Mouse (Mus musculus) A20 (cell line): Measurements from ENCODE around the gene Taar2.

Source experiments
- DNase-seq: peaks from one replicate; pipeline ENCODE4 v3.0.0-alpha.2; 2011; ENCODE audit warnings: low read depth, low spot score

The Taar2 gene

DNA sequence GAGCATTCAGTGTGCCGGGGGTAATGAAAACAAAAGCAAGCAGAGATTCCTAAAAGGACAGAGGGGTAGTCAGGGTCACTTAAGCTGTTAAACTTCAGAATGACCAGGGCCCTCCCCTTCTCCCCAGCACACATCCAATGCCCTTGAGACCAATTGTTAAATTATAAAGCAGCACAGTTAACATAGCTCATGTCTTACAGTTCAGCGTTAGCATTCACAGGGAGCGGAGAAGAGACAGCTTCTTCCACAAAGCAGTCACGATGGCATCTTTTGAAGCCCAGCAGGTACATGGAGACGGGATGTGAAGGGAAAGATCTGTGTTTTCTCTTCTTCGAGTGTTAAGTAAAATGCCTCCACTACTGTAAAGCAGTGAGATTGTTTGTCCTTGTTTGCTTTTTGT, at the start of gene Taar2:
Gene Taar2 (plus strand): TSS at position 261 of the 400 bp plus-strand sequence.
- DNase-seq = no peak

DNA sequence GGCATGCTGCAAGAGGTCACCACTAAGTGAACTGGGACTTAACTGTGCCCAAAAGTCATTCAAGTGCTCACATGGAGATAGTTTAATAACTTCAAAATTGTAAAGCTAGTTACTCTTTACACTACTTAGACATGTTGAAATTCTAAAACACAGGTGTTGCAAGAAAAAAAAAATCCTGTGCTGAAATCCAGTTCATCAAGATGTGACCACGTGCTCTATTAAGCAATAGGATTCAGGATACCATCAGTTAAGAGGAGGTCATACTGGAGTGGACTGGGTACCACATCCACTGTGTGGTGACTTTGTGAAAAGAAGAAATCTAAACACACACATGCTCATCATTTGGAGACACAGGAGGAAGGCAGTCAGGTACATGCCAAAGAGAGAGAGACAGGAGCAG, 45.4 kb upstream of the Taar2 start:
- DNase-seq = no peak

DNA sequence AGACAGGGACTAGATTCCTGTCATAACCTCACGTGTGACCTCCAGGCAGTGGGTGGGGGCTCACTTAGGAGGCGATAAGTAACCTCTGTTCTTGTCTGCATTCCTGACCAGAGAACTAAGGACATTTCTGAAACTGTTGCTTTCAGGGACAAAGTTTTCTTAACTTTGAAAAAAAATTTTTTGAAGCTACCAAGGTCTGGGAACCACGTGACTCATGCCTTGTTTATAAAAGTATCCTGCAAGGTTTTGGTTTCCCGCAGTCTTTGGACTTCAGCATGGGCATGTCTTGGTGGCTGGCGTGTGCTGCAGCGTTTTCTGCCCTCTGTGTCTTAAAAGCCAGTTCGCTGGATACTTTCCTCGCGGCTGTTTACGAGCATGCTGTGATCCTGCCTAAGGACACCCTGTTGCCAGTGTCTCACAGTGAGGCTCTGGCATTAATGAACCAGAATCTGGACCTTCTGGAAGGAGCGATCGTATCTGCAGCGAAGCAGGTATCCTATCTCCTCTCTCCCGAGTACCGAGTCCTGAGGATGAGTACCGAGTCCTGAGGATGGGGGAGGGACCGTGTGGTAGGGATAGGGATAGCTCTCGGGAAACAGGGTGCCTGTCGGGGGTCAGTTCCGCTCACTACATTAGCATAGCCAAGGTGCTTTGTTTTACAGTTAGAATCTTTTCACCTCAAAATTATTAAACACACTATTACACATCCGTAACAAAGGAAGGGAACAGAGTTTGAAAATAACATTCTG, 43.6 kb upstream of the Taar2 start, which contains the start of gene Vnn1:
Gene Vnn1 (plus strand): TSS at position 88 of the 749 bp plus-strand sequence.
- no peak for DNase-seq

DNA sequence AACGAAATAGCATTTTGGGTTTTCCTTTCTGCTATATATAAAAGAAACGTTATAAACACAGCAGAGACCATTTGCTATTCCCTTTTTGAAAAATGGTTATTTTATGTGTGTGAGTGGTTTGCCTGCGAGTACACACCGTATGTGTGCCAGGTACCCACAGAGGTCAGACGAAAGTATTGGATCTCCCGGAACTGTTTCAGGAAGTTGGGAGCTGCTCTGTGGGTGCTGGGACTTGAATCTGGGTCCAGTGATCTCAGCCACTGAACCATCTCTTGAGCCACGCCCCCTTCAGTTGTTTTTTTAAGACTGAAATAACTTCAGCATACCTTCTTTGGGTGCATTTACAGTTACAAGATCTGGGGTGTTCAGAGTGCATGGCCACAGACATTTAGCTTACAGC, 43.0 kb upstream of the Taar2 start:
- DNase-seq = no peak

DNA sequence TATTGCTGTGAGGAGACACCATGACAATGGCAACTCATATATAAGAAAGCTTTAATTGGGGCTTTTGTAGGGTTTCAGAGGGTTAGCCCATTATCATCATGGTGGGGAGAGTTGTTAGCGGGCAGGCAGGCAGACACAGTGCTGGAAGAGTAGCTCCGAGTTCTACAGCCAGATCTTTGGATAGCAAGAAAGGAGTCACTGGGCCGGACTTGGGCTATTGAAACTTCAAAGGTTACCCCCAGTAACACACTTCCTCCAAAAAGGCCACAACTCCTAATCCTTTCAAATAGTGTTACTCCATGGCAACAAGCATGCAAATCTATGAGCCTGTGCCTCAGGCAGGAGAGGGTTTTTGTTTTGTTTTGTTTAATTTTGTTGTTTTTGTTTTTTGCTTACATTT, 37.3 kb upstream of the Taar2 start:
- no peak for DNase-seq

DNA sequence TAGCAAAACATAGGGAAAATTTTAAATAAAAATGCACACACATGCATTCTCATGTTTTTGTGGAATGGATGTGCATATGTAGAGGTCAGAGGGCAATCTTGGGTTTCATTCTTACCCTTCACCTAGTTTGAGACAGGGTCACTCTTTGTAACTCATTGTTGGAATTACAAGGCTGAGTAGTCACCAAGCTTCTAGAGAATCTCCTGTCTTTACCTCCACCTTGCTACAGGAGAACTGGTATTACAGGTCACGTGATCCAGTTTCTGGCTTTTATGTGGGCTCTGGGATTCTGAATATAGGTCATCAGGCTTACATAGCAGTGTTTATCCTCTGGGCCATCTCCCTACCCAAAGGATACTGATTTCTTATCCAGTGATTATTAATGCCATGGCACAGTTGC, 32.7 kb upstream of the Taar2 start:
- DNase-seq = no peak

DNA sequence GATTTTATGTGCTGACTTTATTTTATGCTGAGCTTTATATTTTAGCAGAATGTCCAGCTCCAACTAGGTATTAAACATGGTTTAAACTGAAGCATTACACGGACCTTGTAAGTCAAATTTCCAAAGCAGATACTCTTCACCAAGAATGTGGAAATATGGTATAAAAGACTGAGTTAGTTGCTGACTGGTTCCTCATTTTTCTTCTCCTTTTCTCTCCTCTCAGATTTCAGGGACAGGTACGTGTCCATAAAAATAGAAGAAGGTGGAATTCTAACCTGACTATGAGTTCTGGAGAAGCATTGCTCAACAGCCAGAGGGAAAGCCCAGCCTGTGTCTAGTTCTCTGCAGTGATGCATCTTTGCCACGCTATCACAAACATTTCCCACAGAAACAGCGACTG, 18.3 kb upstream of the Taar2 start, which contains the start of gene Taar1:
Gene Taar1 (plus strand): TSS at position 301 of the 400 bp plus-strand sequence.
- no peak for DNase-seq

DNA sequence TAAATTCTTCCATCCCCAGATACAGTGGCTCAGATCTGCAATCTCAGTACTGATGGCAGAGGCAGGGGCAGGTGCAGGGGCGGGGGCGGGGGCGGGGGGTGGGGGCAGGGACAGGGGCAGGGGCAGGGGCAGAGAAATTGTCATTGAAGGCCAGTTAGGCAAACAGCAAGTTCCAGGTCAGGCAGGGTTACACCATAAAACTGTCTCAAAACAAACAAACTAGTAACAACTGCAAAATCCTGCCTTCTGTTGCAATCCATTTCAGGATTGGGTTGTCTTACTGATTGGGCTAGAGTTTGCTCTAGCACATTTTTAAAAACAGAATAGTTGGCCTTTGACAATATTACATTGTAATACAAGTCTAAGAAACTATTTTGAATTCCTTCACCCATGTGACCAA, 15.9 kb upstream of the Taar2 start:
- no peak for DNase-seq

DNA sequence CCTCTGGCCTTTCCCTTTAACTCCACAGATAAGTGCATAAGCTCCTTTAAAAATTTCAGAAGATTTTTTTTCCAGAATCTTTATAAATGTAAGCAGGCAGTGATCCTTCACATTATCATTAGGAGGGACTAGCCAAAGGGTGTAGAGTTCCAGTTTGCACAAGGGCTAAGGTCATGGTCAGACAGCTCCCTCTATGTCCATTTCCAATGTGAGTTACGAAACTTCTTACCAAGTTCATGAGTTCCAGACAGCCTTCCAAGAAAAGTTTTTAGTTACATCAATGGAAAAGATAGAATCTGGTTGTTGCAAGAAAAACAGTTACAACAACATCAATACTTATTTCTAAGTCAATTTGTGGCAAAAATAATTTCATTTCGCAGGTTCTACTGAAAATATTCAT, 14.4 kb upstream of the Taar2 start:
- DNase-seq = no peak

DNA sequence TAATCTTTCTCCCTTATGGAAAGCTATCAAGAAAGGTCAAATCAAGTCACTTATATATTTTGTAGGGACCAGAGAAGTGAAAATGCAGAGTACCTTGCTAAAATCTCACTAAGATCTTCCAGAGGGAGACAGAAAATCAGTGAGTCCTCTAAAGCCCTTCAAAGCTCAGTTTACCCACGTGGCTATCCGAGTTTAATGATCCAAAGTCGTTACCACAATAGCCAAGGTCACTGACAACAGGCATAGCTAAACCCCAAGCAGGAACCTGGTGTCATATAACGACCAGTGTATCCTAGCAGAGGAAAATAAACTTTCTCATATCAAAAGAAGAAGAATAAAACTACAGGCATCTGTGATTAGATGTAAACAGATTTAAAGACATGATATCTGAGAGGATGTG, 759 bp upstream of the Taar2 start:
- DNase-seq = no peak

DNA sequence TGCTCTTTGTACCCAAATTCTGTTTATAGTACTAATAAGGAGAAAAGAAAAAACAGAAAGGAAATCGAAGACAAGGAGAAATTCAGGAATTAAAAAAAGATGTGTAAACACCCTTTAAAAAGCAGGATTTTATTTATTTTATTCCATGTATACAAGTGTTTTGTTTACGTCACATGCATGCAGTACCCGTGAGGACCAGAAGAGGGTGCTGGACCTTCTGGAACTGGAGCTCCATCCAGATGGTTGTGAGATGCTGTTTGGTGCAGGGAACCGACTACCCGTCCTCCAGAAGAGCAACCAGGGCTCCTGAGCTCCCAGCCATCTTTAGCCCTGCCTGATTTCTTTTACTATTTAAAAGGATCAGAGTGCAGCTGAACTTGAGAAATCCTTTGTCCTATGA, 4.1 kb downstream of the Taar2 start:
- DNase-seq = peak; percentile 64

DNA sequence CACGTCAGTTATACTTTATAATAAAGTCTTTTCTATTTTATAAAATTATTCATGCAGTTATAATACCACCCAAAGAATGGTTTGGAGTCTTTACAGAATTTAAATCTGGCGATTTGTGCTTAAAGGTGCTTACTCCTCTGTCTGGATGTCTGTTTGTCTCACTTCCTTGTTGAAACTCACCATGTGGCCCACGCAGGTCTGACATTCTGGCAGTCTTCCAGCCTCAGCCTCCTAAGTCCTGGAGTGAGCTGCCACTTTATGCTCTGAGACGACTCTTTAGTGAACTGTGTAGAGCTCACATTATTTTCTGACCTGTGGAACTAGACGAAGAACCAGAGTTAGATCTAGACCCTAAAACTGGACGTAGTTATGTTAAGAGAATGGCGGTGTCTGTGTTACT, 9.7 kb downstream of the Taar2 start:
- DNase-seq = peak; percentile 49

DNA sequence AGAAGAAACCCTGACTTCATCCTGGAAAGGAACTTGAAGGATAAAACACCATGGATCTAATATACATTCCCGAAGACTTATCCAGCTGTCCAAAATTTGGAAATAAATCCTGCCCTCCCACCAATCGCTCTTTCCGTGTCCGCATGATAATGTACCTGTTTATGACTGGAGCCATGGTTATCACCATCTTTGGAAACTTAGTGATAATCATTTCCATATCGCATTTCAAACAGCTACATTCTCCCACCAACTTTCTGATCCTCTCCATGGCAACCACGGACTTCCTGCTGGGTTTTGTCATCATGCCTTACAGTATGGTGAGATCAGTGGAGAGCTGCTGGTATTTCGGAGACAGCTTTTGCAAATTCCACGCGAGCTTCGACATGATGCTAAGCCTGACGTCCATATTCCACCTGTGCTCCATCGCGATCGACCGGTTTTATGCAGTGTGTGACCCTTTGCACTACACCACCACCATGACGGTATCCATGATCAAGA, 11.2 kb downstream of the Taar2 start, which contains the start of gene Taar3:
Gene Taar3 (plus strand): TSS at position 51 of the 498 bp plus-strand sequence.
- no peak for DNase-seq

DNA sequence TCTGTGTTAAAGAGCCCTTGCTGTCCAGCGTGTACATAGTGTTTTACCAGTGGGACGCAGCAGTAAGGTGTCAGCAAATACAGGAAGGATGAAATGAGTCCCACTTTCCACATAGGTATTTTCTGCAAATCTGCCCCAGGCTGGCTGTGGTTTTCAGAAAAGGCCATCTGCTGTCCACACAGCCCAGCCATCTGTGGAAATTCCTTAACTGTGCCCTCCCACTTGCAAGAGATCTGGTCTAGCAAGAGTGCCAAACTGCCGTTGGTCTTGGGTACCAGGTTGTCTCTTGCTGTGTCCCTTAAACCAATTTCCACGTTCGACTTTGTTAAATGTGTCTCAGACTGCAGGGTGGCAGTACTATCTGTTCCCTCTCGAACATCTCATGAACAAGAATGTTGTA, 13.3 kb downstream of the Taar2 start:
- no peak for DNase-seq

DNA sequence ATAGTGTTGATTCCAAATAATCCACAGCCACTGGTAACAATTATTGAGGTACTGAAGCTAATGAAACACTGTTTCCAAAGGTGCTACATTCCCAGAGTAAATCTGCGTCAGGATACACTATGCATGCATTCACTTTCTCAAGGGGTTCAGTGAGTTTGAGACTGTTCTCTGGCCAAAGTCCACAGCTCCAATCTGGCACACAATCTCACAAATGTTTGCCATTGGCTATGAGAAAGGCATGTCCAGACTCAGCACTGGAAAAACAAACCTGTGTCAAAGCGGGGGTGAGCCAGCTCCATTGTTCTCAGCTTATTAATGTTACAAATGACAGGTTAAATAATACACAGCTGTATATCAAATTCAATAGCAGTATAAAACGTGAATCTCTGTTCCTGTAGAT, 20.7 kb downstream of the Taar2 start:
- DNase-seq = no peak

DNA sequence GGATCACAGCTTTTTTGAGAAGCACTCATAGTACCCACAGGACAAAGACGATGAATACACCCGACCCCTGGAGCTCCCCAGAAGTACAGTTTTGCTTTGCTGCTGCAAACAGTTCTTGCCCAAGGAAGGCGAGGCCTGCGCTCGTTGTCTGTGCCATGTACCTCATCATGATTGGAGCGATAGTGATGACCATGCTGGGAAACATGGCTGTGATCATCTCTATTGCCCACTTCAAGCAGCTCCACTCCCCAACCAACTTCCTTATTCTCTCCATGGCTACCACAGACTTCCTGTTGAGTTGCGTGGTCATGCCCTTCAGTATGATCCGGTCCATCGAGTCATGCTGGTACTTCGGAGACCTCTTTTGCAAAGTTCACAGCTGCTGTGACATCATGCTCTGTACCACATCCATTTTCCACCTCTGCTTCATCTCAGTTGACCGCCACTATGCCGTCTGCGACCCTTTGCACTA, 22.1 kb downstream of the Taar2 start, which contains the start of gene Taar4:
Gene Taar4 (plus strand): TSS at position 51 of the 472 bp plus-strand sequence.
- DNase-seq = no peak

DNA sequence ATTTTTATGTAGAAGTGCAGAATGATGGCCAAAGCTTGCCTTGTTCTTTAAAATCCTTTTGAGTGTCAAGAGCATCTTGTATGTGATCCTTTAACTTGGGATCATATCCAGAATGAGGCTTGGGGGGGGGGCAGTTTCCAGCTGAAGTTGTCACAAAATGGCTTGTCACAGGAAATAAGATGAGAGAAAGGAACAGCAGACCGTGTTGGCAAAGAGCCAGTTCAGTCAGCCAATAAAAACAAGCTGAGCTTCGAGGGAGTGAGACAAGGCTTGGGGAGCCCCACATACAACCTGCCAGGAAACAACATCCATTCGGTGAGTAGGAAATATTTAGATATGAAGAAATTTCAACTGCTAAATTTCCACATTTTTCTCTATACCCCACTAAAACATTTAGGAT, 25.1 kb downstream of the Taar2 start:
- no peak for DNase-seq

DNA sequence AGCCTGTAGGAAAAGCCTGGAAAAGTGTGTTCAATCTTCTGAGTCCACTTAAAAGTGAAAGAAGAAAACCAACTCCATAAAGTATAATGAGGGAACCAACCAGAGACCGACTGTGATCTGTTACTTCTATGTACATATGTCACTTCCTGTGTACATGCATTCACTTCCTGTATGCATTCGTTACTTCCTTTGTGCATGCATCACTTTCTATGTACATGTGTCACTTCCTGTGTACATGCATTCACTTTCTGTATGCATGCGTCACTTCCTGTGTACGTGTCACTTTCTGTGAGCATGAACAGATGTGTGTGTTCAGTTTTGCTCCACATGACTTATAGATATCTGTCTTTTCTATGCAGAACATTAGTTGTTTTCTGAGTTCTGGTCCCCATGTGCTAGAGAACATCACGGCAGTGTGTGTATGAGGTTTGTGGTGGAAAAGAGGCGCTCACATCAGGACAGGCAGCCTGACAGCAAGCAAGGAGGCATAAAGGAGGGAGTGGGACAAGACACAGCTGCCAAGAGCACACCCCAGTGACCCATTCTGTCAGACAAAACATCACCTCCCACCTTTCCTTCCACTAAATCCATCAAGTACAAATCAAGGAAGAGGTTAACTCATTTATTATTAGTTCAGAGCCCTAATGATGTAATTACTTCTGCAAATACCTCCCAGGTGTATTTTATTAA, 26.7 kb downstream of the Taar2 start:
- no peak for DNase-seq

DNA sequence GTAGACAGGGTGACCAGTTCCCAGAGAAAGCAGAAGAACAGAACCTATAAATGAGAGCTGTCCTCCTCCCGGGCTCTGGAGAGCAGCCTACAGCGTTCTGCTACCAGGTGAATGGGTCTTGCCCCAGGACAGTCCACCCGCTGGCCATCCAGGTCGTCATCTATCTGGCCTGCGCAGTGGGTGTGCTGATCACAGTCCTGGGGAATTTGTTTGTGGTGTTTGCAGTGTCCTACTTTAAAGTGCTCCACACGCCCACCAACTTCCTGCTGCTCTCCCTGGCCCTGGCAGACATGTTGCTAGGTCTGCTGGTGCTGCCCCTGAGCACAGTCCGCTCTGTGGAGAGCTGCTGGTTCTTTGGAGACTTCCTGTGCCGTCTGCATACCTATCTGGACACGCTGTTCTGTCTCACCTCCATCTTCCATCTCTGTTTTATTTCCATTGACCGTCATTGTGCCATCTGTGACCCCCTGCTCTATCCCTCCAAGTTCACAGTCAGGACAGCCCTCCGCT, 32.3 kb downstream of the Taar2 start, which contains the start of gene Taar5:
Gene Taar5 (plus strand): TSS at position 51 of the 510 bp plus-strand sequence.
- DNase-seq = no peak

DNA sequence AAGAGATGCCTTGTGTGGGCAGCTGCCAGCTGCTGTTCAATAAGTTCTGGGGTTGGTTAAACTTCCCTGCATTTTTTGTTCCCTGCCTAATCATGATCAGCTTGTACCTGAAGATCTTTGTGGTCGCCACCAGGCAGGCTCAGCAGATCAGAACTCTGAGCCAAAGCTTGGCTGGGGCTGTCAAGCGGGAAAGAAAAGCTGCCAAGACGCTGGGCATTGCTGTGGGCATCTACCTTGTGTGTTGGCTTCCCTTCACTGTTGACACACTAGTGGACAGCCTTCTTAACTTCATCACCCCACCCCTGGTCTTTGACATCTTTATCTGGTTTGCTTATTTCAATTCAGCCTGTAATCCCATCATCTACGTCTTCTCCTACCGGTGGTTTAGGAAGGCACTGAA, 32.9 kb downstream of the Taar2 start:
- no peak for DNase-seq

DNA sequence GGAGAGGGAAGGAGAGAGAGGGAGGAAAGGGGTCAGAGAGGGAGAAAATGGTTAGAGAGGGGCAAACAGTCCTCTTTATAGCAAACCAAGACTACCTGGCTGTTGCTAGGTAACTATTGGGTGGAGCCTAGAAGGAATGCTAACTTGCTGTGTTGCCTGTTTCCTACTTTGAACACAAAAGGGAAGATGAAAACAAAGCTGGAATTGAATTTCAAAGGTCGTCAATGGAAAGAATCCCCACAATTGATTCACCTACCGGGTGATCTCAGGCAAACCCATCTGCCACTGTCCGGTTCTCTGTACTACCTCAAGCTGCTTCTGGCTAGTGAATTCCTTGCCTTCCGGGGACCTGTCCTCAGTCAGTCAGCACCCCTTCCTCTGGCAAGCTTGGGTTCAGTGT, 39.6 kb downstream of the Taar2 start:
- DNase-seq = no peak
